Mouse (Mus musculus): Measurements from ENCODE around the gene Nup54.

Nup54 gene

DNA sequence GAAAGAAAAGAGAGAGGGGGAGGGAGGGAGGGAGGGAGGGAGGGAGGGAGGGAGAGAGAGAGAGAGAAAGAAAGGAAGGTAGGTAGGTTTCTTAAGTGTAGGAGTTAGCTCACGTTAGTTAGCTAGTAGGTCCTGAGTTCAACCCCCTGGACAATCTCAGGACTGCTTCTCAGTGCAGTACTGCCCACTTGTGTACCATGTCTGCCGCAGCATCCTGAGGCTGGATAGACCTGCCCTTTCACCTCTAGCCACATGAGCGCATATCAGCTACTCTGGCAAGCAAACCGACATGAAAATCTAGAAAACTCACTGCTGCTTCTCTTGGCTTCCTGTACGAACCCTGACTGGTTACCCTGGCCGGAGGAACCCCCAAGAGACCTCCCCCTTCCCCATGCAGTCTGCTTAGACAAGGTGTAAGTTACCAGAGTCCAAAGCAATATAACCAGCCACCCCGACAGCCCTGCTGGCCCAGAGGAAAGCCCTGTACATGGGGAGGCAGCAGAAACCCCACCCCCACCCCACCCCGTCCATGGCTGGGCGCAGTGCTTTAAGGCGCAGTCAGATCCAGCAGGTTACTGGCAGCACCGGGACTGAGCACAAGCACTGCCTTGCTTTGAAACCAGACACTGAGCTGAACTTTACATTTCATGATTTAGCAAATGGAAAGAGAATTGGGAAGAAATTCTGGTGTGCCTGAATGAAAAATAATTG lies 21.6 kb downstream of the Nup54 start:
- no peak for DNase-seq (ENCODE audit: low read depth, low spot score)

- no peak for DNase-seq (ENCODE audit: low read depth, low spot score)
Measured at GRCm38 (mm10) chr5:92411461-92412140, 23.4 kb downstream of the Nup54 start.

GRCm38 (mm10) chr5:92410486-92410885 lies 24.5 kb downstream of the Nup54 start:
- DNase-seq (ENCODE audit: low read depth, low spot score), result no peak

- no peak for DNase-seq (ENCODE audit: low read depth, low spot score)
Measured at GRCm38 (mm10) chr5:92409361-92410155, 25.5 kb downstream of the Nup54 start.

- DNase-seq (ENCODE audit: low read depth, low spot score), result no peak
Measured at GRCm38 (mm10) chr5:92404400-92404678, 30.7 kb downstream of the Nup54 start.

GRCm38 (mm10) chr5:92403562-92404399 lies 31.2 kb downstream of the Nup54 start:
- no peak for DNase-seq (ENCODE audit: low read depth, low spot score)

- DNase-seq (ENCODE audit: low read depth, low spot score), result no peak
Measured at GRCm38 (mm10) chr5:92402816-92403215, 32.2 kb downstream of the Nup54 start.

DNA sequence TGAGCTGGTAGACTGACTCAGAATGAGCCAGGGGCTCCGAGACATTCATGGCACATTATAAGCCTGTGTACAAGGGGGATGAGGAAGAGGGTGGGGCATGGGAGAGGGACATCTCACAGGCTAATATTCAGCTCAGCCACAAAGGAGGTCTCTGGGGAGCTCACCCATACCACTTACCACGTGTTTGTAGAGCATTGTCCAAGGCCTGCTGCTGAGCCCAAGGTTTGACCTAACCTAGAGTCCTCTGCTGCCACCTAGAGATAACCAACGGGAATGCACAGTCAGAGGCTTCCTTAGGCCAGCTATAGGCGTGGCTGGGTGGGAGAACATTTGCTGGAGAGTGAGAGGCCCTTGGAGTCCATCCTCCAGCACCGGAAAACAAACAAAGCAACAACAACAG lies 36.9 kb downstream of the Nup54 start:
- DNase-seq (ENCODE audit: low read depth, low spot score), result peak; percentile 66

- DNase-seq (ENCODE audit: low read depth, low spot score), result no peak
Measured at GRCm38 (mm10) chr5:92396476-92396875, 38.5 kb downstream of the Nup54 start.

GRCm38 (mm10) chr5:92395764-92396163 lies 39.3 kb downstream of the Nup54 start:
- no peak for DNase-seq (ENCODE audit: low read depth, low spot score)

DNA sequence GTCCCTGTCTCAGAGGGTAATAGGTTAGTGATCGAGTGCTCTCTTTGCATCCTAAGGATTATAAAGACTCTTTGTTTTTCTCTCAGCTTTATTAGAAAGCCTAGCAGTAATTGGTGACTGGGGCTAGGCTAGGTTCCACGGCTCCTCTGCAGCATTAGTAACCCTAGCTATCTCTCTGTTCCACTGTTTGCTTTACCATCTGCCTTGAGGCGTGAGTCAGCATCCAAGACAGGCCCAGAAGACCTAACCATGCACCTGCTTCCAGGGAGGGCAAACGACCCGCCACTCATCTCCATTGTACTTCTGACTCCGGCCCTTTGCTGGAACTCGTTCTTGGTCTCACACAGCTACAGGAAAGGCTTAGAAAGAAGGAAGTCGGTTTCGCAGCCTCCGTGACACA lies 41.2 kb downstream of the Nup54 start:
- no peak for DNase-seq (ENCODE audit: low read depth, low spot score)

- DNase-seq (ENCODE audit: low read depth, low spot score), result no peak
Measured at GRCm38 (mm10) chr5:92392542-92392941, 42.5 kb downstream of the Nup54 start.

DNA sequence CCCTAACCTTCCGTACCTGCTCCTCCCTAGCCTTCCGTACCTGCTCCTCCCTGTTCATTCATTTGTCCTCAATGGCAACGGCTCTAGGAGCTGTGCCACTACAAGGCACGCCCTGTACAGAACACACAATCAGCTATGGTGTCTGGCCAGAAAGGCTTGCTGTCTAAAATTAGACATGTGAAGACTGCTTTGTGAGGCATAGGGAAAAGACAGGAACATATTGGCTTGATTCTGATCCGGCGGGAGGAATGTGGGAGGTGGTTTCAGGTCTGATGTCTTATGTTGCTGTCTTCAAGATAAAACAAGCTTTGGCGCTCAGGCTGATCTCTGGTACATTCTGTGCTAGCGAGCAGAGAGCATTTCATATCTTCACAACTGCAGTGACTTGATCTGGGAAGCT lies 44.4 kb downstream of the Nup54 start:
- no peak for DNase-seq (ENCODE audit: low read depth, low spot score)

GRCm38 (mm10) chr5:92389977-92390376 lies 45.0 kb downstream of the Nup54 start:
- DNase-seq (ENCODE audit: low read depth, low spot score), result no peak

- DNase-seq (ENCODE audit: low read depth, low spot score), result no peak
Measured at GRCm38 (mm10) chr5:92387433-92387832, 47.6 kb downstream of the Nup54 start.

DNA sequence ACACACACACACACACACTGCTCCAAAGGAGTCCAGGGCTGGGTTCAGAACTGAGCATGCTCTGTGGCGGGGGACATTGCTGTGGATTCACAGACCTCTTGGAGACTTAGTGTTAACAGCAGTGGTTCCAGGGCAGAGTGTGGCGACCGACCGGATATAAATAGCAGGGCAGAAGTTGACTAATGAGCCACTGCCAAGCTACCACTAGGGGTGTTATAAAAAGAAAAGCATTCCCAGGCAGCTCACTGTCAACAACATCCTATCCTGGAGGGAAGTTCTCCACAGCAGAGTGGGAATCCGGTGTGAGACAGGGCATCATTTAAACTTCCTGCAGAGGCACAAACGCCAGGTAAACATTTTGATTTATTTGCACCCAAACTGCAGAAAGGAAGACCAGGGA lies 48.4 kb downstream of the Nup54 start:
- no peak for DNase-seq (ENCODE audit: low read depth, low spot score)

DNA sequence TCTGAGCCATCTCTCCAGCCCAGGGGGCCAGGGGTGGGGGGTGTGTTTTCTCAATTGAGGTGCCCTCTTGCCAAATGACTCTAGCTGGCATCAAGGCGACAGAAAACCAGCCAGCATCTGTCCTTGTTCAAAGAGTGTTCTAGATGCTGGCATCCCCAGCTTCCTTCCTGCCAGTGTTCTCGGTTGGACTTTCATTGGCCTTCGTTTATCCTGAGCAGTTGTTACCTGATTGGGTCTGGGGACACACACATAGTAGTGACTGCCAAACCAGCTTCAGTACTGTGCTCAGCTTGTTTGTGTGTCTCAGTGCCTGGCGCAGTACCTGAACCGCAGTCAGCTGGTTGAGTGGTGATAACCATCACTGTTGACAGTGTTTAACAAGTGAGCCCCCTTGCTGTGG lies 48.9 kb downstream of the Nup54 start:
- no peak for DNase-seq (ENCODE audit: low read depth, low spot score)

DNA sequence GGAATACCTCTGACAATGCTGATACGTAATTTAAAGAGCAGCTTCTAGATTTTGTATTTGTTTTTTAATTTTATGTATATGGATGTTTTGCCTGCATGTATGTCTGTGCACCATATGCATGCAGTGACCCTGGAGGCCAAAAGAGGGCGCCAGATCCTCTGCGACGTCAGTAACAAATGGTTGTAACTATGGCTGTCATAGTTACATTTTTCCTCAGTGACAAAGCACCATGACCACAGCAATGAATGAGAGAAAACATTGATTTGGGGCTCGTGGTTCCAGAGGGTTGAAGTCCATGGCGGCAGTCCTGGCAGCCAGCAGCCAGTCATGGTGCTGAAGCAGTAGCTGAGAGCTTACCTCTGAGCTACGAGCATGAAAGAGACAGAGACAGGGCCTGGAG lies 50.2 kb downstream of the Nup54 start:
- DNase-seq (ENCODE audit: low read depth, low spot score), result no peak

GRCm38 (mm10) chr5:92383747-92384146 lies 51.3 kb downstream of the Nup54 start:
- no peak for DNase-seq (ENCODE audit: low read depth, low spot score)

GRCm38 (mm10) chr5:92382349-92382679 lies 52.7 kb downstream of the Nup54 start:
- no peak for DNase-seq (ENCODE audit: low read depth, low spot score)

DNA sequence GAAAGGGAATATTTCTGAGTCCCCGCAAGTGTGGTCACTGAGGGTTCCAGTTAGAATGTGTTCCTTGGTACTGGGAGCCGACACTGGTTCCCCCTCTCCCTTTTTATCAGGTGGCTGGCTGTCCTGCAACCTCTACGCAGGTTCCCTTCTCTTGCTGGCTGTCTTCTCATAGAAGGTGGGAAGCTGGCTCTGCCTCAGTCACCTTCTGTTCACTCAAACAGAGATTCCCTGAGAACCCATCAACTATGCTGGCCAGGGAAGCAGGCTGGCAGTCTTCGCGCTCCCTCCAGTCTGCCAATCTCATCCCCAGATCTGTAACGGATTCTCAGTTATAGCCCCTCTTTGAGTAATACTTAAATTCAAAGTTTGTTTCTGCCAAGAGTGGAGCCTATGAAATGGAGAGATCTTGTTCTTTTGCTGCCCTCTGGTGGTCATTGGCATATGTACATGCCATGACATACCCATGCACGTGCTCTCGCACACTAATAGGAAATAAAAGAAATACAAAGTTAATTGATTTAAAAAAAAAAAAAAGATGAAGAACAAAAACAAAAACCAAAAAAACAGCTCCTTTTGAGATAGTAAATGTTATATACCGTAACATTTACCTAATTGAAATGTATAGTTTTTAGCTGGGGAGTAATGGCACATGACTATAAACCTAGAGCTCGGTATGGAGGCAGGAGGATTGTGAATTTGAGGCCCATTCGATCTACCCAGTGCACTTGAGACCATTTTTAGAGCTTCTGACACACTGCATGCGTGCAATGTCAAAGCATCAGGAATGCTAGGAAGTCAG lies 53.3 kb downstream of the Nup54 start:
- peak; percentile 52 for DNase-seq (ENCODE audit: low read depth, low spot score)

Measured in c-Kit-negative CD71-positive TER-119-positive erythroid progenitor cells, embryonic 14.5 days (primary cell).